Mouse (Mus musculus) WW6 (cell line): ENCODE measurements around the gene Shank2.

Experiments used
- DNase-seq: peaks from one replicate; pipeline ENCODE4 v3.0.0-alpha.2; 2013; ENCODE audit warnings: low read depth, low spot score

Gene Shank2

GRCm38 (mm10) chr7:144030796-144031195 is 29.1 kb downstream of the Shank2 start:
- DNase-seq = no peak

GRCm38 (mm10) chr7:144031611-144032010 is 29.9 kb downstream of the Shank2 start:
- DNase-seq = no peak

GRCm38 (mm10) chr7:144037541-144037940 is 35.8 kb downstream of the Shank2 start:
- DNase-seq = no peak

GRCm38 (mm10) chr7:144037966-144038669 is 36.4 kb downstream of the Shank2 start:
- DNase-seq = no peak

GRCm38 (mm10) chr7:144038741-144039140 is 37.0 kb downstream of the Shank2 start:
- DNase-seq = no peak

- DNase-seq = no peak
These were observed 38.6 kb downstream of the Shank2 start for GRCm38 (mm10) chr7:144040328-144040727.

- no peak for DNase-seq
These were observed 50.3 kb downstream of the Shank2 start for GRCm38 (mm10) chr7:144052076-144052475.

- DNase-seq = no peak
These were observed 53.5 kb downstream of the Shank2 start for GRCm38 (mm10) chr7:144055188-144055587.

- DNase-seq = no peak
These were observed 54.2 kb downstream of the Shank2 start for GRCm38 (mm10) chr7:144055702-144056531.

GRCm38 (mm10) chr7:144070162-144070949 is 68.6 kb downstream of the Shank2 start:
- DNase-seq = no peak

- DNase-seq = no peak
These were observed 70.5 kb downstream of the Shank2 start for GRCm38 (mm10) chr7:144072219-144072618.

GRCm38 (mm10) chr7:144072856-144073255 is 71.1 kb downstream of the Shank2 start:
- DNase-seq = no peak

GRCm38 (mm10) chr7:144074718-144075117 is 73.0 kb downstream of the Shank2 start:
- DNase-seq = no peak

GRCm38 (mm10) chr7:144078661-144079060 is 76.9 kb downstream of the Shank2 start:
- DNase-seq = no peak

- DNase-seq = no peak
These were observed 78.1 kb downstream of the Shank2 start for GRCm38 (mm10) chr7:144079861-144080260.

GRCm38 (mm10) chr7:144081448-144081847 is 79.7 kb downstream of the Shank2 start:
- no peak for DNase-seq

- DNase-seq = no peak
These were observed 80.2 kb downstream of the Shank2 start for GRCm38 (mm10) chr7:144081963-144082362.

- no peak for DNase-seq
These were observed 85.5 kb downstream of the Shank2 start for GRCm38 (mm10) chr7:144087277-144087676.

GRCm38 (mm10) chr7:144094132-144094531 is 92.4 kb downstream of the Shank2 start:
- DNase-seq = no peak

GRCm38 (mm10) chr7:144097314-144097713 is 95.6 kb downstream of the Shank2 start:
- no peak for DNase-seq

- DNase-seq = no peak
These were observed 100.7 kb downstream of the Shank2 start for GRCm38 (mm10) chr7:144102222-144102980.
